Mouse (Mus musculus) v-Abl transformed pro-B cells (cell line): Measurements from ENCODE around the gene Tmem51.

Source experiments
- in situ Hi-C, 2 experiments: fragments of 400-800 bp; cut with MboI; formaldehyde crosslinking; loops; one replicate each; pipeline ENCODE4 v1.15.1; 2025; ENCODE audit not compliant: unreplicated experiment in 2 of 2

The Tmem51 gene

DNA sequence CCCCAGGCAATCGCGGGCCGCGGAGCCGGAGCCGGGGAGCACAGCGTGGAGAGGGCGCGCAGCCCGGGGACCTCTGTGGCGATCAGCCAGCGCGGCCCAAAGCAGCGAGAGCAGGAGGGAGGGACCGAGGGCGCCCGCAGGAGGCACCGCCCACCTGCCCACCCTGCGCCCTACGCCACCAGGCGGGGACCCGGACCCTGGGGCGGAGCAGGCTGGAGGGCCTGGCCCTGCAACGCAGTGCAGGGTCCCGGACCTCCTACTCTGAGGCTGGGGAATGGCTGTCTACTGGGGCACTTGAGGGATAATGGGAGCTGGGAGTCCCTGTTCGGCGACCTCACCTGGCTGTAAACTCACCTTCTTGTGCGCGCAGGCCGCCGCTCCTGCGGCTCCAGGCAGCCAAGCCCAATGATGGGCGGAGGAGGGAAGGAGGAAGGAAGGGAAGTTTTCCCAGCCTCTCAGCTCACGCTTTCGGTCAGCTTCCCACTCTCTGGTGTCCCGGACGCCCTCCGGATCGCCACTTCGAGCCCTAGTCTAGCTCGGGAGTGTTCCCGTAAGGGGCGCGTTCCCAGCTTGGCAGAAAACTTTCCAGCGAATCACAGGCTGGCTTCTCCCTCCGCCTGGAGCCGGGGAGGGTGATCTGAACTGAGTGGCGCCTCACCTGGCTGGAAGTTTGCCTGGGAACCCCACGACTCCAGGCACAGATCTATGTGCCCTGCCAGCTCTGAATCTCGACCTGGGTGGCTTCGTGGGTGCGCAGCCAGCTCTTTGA lies at the start of gene Tmem51:
Tmem51 (minus strand) TSS at position 174 of the 769 bp plus-strand sequence.
- in situ Hi-C loops, result no loop called here

DNA sequence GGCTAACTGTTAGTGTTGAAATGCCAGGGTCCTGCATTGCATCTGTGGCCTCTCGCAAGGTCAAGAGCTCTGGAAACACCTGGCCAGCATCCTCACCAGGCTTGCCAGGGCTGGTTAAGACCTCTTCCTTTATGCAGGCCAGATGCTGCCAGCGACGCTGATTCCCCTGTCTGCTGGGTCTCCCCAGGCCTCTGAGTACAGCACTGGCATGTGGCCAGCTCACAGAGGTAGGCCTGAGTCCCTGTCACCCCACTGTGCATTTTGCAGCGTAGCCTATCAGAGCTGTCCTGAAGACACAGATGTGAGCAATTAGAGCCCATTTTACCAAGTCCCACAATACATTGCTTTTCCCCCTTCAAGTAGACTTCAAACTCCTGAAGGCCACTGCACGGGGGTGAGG lies 46.1 kb upstream of the Tmem51 start:
- in situ Hi-C loops, result loop anchor here in 1 of 2 experiments (25.0 kb wide), 2 partner anchors 518 to 743 kb away; partner anchors contain the start of genes Clcnka, Fblim1, Slc25a34 and Tmem82

DNA sequence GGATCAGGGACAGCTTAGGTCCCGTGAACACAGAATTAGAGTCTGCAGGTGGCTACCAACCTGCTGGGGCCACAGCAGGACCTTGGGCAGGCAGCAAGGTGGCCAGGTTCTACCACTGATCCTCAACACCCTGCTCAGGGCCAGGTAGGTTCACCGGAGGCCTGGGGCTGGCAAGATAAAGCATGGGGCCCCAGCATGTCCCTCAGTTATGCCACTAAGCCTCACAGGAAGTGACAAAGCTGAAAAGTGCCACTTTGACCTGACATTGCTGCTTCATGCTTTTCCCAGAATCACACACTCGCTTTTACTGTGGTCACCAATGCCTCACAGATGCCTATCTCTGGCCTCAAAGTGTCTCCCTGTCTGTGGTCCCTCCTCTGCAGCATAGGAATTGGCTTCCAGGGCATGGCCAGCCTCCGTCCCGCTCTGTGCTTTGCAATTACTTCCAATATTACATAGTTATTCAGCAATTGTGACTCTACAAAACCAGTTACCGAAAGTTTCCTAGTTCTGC lies 43.2 kb upstream of the Tmem51 start:
- in situ Hi-C loops, result loop anchor here in 1 of 2 experiments (25.0 kb wide), 2 partner anchors 515 to 740 kb away; partner anchors contain the start of genes Clcnka, Fblim1, Slc25a34 and Tmem82

DNA sequence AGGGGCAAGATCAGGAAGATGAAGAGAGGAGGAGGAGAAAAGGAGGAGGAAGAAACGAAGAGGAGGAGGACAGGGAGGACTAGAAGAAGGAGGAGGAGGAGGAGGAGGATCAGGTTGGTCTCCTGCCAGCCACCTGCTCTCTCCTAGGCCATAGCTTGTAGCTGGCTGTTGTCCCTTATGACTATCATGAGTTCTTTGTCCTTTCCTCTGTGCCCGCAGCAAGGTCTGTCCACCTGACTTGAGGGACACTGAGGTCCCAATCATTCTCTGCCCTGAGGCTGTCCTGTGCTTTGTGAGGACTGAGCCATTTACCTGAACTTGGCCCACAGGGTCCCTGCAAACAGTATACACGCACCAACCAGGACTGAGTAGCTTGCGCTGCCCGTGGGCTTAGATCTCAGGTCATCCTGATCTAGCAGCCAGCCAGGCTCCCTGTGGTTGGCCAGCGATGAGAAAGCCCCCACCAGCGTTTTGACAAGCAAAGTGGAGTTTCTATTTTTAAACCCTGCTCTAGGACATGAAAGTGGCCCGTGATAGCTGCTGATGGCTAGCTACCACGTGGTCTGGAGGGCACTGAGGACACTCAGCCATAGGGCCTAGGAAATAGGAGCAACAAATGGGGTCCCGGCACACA lies 42.7 kb upstream of the Tmem51 start:
- in situ Hi-C loops, result loop anchor here in 1 of 2 experiments (25.0 kb wide), 2 partner anchors 514 to 739 kb away; partner anchors contain the start of genes Clcnka, Fblim1, Slc25a34 and Tmem82

DNA sequence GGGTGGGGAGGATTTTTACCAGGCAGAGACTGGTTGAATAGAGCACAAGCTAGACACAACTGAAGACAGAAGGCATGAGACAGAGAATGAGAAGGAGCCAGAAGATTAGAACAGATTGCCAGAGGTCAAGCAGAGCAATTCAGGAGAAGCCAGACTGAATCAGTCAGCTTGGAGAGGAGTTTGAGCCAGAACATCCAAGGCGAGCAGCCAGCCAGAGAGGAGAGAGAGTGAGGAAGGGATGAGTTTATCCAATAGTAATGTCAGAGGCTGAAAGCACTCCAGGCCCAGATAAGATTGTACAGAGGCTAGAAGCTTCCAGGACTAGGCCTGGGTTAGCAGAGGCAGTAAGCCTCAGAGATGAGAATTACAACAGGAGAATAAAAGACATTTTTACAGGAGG lies 37.1 kb upstream of the Tmem51 start:
- in situ Hi-C loops, result no loop called here

DNA sequence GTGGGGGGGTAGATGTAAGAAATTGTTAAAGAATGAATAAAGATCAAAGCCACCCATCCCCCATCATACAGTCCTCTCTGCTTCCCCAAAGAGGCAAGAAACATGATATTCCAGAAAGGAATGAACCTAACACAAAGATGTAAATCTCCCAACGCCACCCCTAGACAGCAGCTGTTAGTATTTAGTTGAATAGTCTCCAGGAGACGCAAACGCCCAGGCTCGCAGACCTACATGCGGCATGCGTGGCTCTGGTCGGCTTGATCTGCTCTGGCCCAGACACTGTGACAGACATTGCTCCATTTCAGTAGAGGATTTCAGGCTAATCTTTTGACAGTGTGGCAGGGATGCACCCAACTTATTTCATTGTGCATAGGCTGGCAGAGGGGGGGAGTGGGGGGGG lies 34.4 kb upstream of the Tmem51 start:
- in situ Hi-C loops, result no loop called here

DNA sequence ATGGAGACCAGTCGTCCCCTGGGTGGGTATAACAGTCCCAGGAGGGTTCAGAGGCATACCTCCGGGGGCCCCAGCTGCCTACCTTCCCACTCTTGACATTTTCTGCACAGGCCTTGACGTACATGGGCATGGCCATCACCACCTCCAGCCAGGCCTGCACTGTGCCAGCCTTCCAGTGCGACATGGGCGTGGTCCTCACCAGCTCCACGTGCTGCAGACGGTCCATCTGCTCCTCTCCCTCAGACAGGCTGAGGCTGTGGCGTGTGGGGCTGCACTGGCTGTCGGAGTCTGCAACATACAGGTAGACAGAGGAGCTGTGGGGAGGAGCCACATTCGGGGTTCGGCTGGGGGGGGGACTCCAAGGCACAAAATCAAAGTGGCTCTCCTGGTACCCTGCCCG lies 33.9 kb upstream of the Tmem51 start:
- in situ Hi-C loops, result no loop called here

DNA sequence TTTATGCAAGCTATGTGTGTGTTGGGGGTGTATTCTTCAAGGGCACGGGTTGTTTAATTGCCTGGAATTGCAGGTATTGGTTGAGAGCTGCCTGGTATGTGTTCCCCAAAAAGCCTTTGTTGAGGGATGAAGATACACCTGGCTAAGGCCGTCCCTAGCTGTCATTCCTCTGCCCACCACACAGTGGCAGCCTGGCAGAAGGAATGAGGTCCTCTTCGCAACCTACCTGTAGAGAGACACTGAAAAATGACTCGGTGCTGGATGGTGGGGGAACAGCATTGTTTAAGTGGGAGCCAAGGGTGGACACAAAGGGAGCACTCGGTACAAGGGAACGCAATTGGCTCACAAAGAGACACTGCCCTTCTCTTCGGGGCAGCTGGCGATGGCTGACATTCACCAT lies 29.2 kb upstream of the Tmem51 start:
- in situ Hi-C loops, result no loop called here

DNA sequence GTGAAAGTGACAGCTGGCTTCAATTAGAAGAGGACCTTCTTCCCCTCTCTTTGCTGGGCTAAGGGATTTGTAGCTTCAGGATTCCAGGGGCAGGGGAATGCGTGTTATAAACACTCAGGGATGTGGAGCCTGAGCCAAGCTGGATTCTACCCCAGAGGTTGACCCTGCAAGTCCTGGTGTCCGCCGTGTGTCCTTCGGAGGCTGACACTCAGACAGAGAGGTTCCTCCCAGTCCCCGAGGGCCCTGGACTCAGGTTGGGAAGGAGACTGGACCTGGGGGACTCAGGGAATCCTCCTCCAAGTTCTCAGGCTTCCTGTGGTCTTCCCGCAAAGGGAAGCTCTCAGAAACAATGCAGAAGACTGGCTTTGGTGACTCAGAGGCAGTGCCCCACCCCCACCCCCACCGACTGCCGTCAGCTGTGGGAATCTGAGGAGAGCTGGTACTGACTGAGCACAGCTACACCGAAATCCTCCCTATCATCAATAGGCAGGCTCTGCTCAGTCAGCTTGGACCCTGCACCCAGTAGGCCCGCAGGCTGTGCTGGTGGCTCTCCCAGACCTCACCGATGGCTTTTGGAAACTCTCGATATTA lies 19.1 kb upstream of the Tmem51 start:
- in situ Hi-C loops, result no loop called here

DNA sequence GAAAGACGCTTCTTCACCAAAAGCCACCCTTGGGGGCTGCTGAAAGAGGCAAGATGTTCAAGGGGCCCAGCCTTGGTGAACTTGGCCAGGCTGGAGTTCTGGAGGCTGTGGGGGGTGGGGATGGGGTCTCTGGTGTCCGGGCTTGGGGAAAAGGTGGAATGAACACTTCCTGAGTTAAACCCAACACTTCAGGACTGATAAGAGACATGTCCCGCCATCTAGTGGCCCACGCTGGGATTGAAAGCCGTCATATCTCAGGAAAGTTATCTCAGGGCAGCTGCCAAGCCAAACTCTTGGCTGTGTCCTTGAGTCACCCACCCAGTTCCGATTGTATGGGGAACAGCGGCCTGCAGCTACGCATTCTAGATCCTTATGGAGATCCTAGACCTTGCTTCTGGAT lies 14.2 kb upstream of the Tmem51 start:
- in situ Hi-C loops, result no loop called here

DNA sequence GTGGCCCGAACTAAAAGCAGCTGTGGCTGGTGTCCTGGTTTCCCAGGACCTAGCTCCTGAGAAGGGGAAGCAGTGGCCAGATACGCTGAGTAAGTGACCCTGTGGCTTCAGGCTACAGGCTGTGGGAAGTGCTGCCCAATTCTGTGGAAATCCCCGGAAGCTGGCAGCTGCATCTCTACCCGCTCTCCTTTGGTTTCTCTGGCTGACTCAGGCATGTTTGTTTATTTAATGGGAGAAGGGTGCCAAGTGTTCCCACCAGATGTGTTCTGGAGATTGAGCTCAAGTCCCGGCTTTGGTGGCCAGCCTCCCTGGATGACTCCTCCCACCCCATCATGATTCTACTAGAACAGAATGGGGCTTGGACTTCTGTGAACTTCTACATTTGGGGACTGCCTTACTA lies 13.8 kb upstream of the Tmem51 start:
- in situ Hi-C loops, result no loop called here

DNA sequence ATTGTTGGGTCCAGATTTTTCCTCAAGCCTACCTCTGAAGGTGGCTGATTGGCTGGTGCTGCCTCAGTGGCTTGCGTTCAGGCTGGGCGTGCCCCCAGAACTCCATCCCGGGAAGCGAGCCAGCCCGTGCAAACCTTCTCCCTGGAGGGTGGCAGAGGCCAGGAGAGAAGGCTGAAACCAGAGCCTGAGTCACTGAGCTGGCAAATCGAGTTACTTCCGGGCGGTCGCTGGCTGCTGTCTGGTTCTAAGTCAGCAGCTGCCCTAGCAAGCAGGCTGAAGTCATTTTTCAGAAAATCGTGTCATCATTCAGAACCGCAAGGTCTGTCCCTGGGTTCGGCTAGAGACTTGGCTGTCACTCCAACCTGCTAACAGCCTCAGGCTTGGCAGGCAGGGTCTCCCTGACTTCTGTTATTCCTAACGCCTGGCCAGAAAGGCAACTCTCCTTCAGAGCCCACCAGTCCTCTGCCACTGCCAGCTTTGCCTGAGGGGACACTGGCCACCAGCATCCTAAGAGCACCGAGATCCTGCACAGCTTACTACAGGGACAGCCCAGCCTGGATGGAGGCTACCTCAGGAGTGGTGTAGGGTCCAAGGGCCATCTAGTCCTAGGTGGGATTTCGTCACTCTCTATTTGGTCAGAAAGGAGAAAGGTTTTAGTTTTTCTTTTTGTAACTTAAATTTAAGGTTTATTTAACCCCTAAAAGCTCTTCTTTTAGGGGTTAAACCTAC lies 11.6 kb upstream of the Tmem51 start:
- in situ Hi-C loops, result no loop called here

DNA sequence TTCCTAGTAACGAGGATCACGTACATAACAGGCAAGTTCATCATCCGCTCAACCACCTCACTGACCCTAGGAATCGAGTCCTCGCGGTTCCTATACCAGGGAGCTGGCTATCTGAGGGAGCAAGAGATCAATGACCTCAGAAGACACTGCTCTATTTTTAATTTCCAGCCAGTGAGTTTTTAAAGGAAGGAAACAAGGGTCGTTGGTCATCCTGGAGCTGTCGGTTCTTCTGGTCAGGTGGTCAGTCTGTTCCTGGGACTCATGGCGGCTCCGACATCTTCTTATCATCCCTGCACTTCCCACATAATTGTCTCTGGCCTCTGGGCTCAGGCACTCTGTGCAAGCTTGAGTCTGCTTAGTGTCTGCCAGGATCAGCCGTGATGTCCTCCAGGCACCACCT lies 10.3 kb upstream of the Tmem51 start:
- in situ Hi-C loops, result no loop called here

DNA sequence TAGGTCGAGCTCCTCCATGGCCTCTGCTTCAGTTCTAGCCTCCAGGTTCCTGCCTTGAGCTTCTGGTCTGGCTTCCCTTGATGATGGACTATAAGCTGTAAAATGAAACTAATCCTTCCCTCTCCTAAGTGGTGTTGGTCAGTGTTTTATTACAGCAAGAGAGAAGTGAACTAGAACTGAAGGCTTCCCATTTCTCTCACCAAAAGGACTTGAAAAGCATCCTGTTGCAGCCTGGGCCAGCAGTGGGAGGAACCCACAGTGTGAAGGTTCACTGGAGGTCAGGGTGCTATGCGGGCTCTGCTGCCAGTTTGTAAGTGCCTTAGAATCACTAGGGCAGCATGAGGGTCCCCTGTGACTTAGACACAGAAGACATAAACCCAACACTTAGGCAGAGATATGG lies 7.0 kb upstream of the Tmem51 start:
- in situ Hi-C loops, result no loop called here

DNA sequence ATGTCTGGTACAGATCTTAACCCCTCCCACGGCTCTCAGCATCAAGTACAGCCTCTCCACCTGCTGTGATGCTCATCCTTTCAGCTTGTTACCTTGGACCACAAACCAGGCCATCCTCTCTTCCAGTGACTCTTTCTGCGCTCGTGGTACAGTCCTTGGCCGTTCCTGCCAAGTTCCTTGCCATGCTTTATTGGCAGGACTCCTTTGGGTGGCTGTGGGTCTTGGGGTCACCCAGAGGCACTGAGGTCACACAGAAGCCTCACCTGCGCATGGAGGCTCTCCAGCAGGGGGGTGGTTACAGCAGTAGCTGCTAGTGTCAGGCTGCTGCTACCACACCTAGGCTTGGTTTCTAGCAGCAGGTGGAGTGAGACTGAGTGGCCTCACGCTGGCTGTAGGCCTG lies 5.9 kb upstream of the Tmem51 start:
- in situ Hi-C loops, result no loop called here

DNA sequence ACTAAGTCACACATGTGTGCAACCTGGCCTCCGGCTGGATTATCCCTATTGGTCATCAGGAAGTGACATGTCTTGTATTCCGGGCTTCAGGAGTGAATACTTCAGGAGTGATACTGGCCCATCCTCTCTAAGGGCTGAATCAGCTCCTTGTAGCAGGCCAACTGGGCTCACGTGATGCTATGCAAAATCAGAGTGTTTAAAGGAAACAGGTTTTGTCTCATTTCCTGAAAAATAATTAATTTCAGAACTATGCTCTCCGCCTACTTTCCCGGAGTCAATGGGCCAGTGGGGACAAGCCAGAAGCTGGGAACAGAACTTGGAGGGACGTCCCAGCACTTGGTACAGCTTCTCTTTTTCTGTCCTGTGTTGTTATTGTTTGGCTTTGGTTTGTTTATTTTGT lies 4.7 kb upstream of the Tmem51 start:
- in situ Hi-C loops, result no loop called here

DNA sequence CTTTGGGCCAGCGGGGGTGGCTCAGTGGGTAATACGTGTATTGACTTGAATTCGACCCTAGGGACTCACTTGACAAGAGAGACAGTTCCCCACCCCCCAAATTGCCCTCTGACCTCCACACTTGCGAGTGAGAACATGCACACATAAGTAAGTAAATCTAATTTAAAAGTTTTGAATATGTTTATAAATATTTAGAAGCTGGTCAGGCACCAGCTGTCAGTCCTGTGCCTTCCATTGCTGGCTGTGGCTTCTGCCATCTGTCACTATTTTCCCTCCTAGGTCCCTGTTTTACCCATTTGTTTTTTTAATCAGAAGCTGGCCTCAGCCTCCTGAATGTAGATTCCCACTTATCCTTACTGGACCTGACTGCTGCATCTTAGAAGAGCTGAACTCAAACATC lies 4.3 kb upstream of the Tmem51 start:
- in situ Hi-C loops, result no loop called here

DNA sequence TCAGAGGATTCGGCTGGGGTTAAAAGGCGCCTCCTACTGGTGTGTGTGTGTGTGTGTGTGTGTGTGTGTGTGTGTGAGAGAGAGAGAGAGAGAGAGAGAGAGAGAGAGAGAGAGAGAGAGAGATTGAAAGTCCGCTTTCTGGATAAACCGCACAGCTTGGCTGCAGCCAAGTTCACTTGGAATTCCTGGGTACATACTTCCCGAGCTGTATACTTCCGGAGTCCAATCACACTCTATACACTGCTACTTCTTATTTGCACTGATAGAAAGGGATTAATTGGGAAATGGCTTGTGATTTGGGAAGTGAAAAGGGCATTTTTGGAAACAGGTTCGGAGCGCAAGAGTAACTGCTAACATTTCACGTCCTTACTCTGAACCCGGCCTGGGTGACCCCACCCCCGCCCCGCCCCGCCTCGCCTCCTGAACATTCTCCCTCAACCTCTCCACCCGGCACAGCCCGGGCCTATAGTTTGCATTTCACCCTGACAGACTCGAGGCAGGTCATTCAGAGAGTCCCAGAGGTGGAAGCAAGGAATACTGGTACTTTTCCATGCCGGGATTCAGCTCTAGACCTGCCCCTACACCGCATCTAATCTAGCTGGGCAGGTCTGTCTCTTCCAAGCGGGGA lies 946 bp upstream of the Tmem51 start:
- in situ Hi-C loops, result no loop called here

DNA sequence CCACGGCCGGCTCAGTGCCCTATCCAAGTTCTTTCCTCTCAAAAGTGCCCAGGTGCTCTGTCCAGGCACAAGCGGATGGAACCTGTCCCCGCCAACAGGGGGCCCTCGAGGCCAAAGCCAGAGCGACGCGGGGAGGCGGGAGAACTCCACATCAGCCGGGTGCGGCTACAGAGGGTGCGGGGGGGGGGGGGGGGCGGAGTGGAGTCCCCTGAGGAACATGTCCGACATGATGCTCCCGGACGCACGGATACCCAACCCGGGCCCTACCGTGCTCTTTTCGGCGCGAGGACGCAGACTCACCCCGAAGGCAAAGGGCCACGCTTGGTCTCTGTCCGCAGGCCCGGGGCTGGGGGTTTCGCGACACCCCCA lies 358 bp downstream of the Tmem51 start:
- in situ Hi-C loops, result no loop called here

DNA sequence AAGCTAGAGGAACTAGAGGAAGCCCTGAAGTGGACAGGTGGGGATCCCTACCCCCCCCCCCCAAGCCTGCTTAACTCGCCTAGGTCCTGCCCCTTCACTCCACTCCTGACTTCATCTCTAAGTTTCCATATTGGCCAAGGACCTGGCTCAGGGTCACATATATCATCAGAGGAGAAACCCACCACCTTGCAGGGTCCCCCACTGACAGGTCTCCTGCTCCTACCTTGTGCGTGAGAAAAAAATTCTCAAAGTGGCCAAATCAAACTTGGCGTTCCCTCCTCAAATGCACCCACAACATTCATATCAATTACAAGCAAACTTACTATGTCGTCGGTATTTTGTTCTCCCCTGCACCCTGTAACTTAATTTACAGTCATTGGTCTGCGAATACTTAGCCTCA lies 911 bp downstream of the Tmem51 start:
- in situ Hi-C loops, result no loop called here
